Mouse (Mus musculus) frontal cortex, postnatal 36 days (tissue): Measurements from ENCODE around the gene Ms4a6d.

ENCODE experiments used
- DNase-seq, 2 experiments: peaks; one replicate each; pipeline ENCODE4 v3.0.0; 2022; ENCODE audit warnings: low spot score in 2 of 2

The Ms4a6d gene

GRCm38 (mm10) chr19:11604603-11605002, at the start of gene Ms4a6d:
TSS of gene Ms4a6d (minus strand) at chr19:11604849.
- DNase-seq = no peak

- no peak for DNase-seq
These were observed 44.9 kb upstream of the Ms4a6d start for GRCm38 (mm10) chr19:11649564-11649963.

- no peak for DNase-seq
These were observed 41.5 kb upstream of the Ms4a6d start for GRCm38 (mm10) chr19:11646166-11646565.

- no peak for DNase-seq
These were observed 36.1 kb upstream of the Ms4a6d start, which contains the start of gene Ms4a3 for GRCm38 (mm10) chr19:11640732-11641131. TSS of gene Ms4a3 (minus strand) at chr19:11640851.

- no peak for DNase-seq
These were observed 34.4 kb upstream of the Ms4a6d start for GRCm38 (mm10) chr19:11639038-11639437.

GRCm38 (mm10) chr19:11635572-11635971, 30.9 kb upstream of the Ms4a6d start:
- DNase-seq = no peak

GRCm38 (mm10) chr19:11634330-11634729, 29.7 kb upstream of the Ms4a6d start:
- DNase-seq = no peak

GRCm38 (mm10) chr19:11633732-11634131, 29.1 kb upstream of the Ms4a6d start:
- no peak for DNase-seq

- no peak for DNase-seq
These were observed 20.6 kb upstream of the Ms4a6d start for GRCm38 (mm10) chr19:11625231-11625630.

GRCm38 (mm10) chr19:11624800-11625199, 20.2 kb upstream of the Ms4a6d start:
- DNase-seq = no peak

- no peak for DNase-seq
These were observed 18.9 kb upstream of the Ms4a6d start, which contains the start of gene Ms4a2 for GRCm38 (mm10) chr19:11623551-11623950. TSS of gene Ms4a2 (minus strand) at chr19:11623719.

- no peak for DNase-seq
These were observed 13.3 kb upstream of the Ms4a6d start for GRCm38 (mm10) chr19:11617983-11618382.

GRCm38 (mm10) chr19:11614805-11615204, 10.2 kb upstream of the Ms4a6d start:
- DNase-seq = no peak

- no peak for DNase-seq
These were observed 9.3 kb upstream of the Ms4a6d start for GRCm38 (mm10) chr19:11613776-11614443.

GRCm38 (mm10) chr19:11613084-11613483, 8.4 kb upstream of the Ms4a6d start:
- DNase-seq = no peak

GRCm38 (mm10) chr19:11612293-11612692, 7.6 kb upstream of the Ms4a6d start:
- DNase-seq = no peak

GRCm38 (mm10) chr19:11611541-11611945, 6.9 kb upstream of the Ms4a6d start:
- DNase-seq = peak; percentile 17 to 35

- DNase-seq = peak in 1 of 2 experiments; percentile 20
These were observed 3.5 kb upstream of the Ms4a6d start for GRCm38 (mm10) chr19:11608172-11608571.

GRCm38 (mm10) chr19:11602026-11602425, 2.6 kb downstream of the Ms4a6d start:
- DNase-seq = peak in 1 of 2 experiments; percentile 44

- no peak for DNase-seq
These were observed 3.3 kb downstream of the Ms4a6d start for GRCm38 (mm10) chr19:11601349-11601748.

GRCm38 (mm10) chr19:11589891-11590449, 14.7 kb downstream of the Ms4a6d start:
- DNase-seq = no peak

GRCm38 (mm10) chr19:11589205-11589604, 15.4 kb downstream of the Ms4a6d start:
- DNase-seq = no peak

GRCm38 (mm10) chr19:11574965-11575364, 29.7 kb downstream of the Ms4a6d start:
- no peak for DNase-seq
